In genomic region chr10:127615591-127615990, GRCm38 (mm10) we compare ENCODE assay signal across 9 mouse cellular contexts. TPM values are rescaled to one million over a fixed set of nuclear protein-coding genes. Genes with fewer than 3 reads are reported as not detected.
DNase-seq lines count a peak whose midpoint lies in the region; ATAC-seq and TF ChIP-seq lines count a peak whose summit lies in the region.
"Had no signal": no experiment of that assay in that cellular context is flagged by ENCODE, and none has a peak within 500 bp of the region (broad histone marks: within the 10 kb centered on the region; RNA-seq: fewer than 3 reads in every experiment).

No protein-coding gene starts in this region.

- 49% methylated on average over 3 of the region's 3 CpGs for WGBS in intestine, embryonic 15.5 days
- 58% methylated on average over 3 of the region's 3 CpGs for WGBS in olfactory bulb, adult 2 months

- no peaks in the 10 kb centered on the region for H3K9me3 ChIP-seq in intestine, embryonic 15.5 days

- peak in 1 of 2 experiments; percentile 51 for DNase-seq in layer of hippocampus, adult 2 months (ENCODE audit: low spot score in 2 of 2)
- DNase-seq in layer of hippocampus, postnatal 25 days (ENCODE audit: extremely low spot score in 1 of 2, low spot score in 1 of 2): no peak
- DNase-seq in gastrocnemius, postnatal 10 days: peak; percentile 62
- no peak for DNase-seq in spleen, postnatal 10 days (ENCODE audit: low spot score in 2 of 2)
- DNase-seq in spleen, postnatal 4 days (ENCODE audit: low spot score in 2 of 2): no peak

- peaks cover 10% of the 10 kb centered on the region for H3K36me3 ChIP-seq in intestine, embryonic 15.5 days

- peak overlapping the region; percentile 99 for H3K27ac ChIP-seq in layer of hippocampus, adult 2 months
- peak overlapping the region; percentile 68 for H3K27ac ChIP-seq in brown adipose tissue, adult 24 weeks (replicated peaks; ENCODE audit: low read depth, low read length)
- peak overlapping the region; percentile 76 for H3K27ac ChIP-seq in intestine, embryonic 15.5 days
- H3K27ac ChIP-seq in olfactory bulb, adult 2 months (ENCODE audit: insufficient read depth, low read depth, low read length): peak overlapping the region; percentile 59

- H3K27me3 ChIP-seq in intestine, embryonic 15.5 days (replicated peaks): no peaks in the 10 kb centered on the region
- H3K27me3 ChIP-seq: Patski had no signal

- H3K4me2 ChIP-seq in intestine, embryonic 15.5 days (replicated peaks): peak overlapping the region; percentile 45; the same call in 1 of the 2 replicates

- H3K4me3 ChIP-seq in layer of hippocampus, adult 2 months: no peak overlapping the region
- no peak overlapping the region for H3K4me3 ChIP-seq in brown adipose tissue, adult 24 weeks (ENCODE audit: insufficient read depth, low read depth, low read length)
- no peak overlapping the region for H3K4me3 ChIP-seq in intestine, embryonic 15.5 days (replicated peaks)
- no peak overlapping the region for H3K4me3 ChIP-seq in olfactory bulb, adult 2 months (ENCODE audit: insufficient read depth, low read depth, low read length)

- TF ChIP-seq POLR2A in olfactory bulb, adult 2 months (IDR thresholded peaks at IDR 0.05; ENCODE audit: insufficient read depth, low read depth, low read length): no peak

- ATAC-seq in intestine, embryonic 15.5 days: no peak
- ATAC-seq: Patski had no signal

- no peak for TF ChIP-seq CTCF in layer of hippocampus, adult 2 months (conservative IDR thresholded peaks at IDR 0.05)
- TF ChIP-seq CTCF in olfactory bulb, adult 2 months (IDR thresholded peaks at IDR 0.05; ENCODE audit: insufficient read depth, low read depth, low read length): no peak

- H3K4me1 ChIP-seq in brown adipose tissue, adult 24 weeks (ENCODE audit: control insufficient read depth, insufficient read depth, insufficient read length, low read length): peaks cover 34% of the 10 kb centered on the region
- peaks cover 78% of the 10 kb centered on the region for H3K4me1 ChIP-seq in intestine, embryonic 15.5 days (replicated peaks)
- peaks cover 52% of the 10 kb centered on the region for H3K4me1 ChIP-seq in olfactory bulb, adult 2 months (ENCODE audit: control insufficient read depth, insufficient read depth, low read length)

- H3K9ac ChIP-seq in intestine, embryonic 15.5 days: no peak overlapping the region; the same call in 1 of the 2 replicates

RNA-seq across cellular contexts. Expression of gene Lrp1, which starts 5.4 kb away (rescaled TPM):
- 100 to 1,000 TPM; 288 to 310 TPM for total RNA-seq in layer of hippocampus, adult 2 months (2021)
- total RNA-seq in layer of hippocampus, postnatal 25 days (2021): 100 to 1,000 TPM; 259 to 316 TPM
- polyA plus RNA-seq in brown adipose tissue, adult 24 weeks (2012; ENCODE audit: insufficient read depth, insufficient read length, missing spikeins): 43.8 and 47.2 TPM in 2 replicates
- 100 to 1,000 TPM; 105 to 132 TPM for total RNA-seq in gastrocnemius, postnatal 10 days (2021)
- 67.2 and 77.1 TPM in 2 replicates for polyA plus RNA-seq in intestine, embryonic 15.5 days (2015; fragmentation: Nextera tagmentation; extraction: Ambion mirVana)
- polyA plus RNA-seq in olfactory bulb, adult 2 months (2012; ENCODE audit: insufficient read depth, insufficient read length, low replicate concordance, missing spikeins): 404 and 471 TPM in 2 replicates

RNA-seq across cellular contexts. Expression of gene Stat6, which starts 27.2 kb away (rescaled TPM):
- total RNA-seq in layer of hippocampus, adult 2 months (2021): 1 to 10 TPM; 6.4 to 6.7 TPM
- 1 to 10 TPM; 4.1 to 7.2 TPM for total RNA-seq in layer of hippocampus, postnatal 25 days (2021)
- polyA plus RNA-seq in brown adipose tissue, adult 24 weeks (2012; ENCODE audit: insufficient read depth, insufficient read length, missing spikeins): 24.7 and 28.8 TPM in 2 replicates
- 10 to 100 TPM; 15.8 to 24.4 TPM for total RNA-seq in gastrocnemius, postnatal 10 days (2021)
- polyA plus RNA-seq in intestine, embryonic 15.5 days (2015; fragmentation: Nextera tagmentation; extraction: Ambion mirVana): 37.7 and 39.9 TPM in 2 replicates
- polyA plus RNA-seq in olfactory bulb, adult 2 months (2012; ENCODE audit: insufficient read depth, insufficient read length, low replicate concordance, missing spikeins): not detected in 2 replicates

RNA-seq across cellular contexts. Expression of gene Nemp1, which starts 51.1 kb away (rescaled TPM):
- total RNA-seq in layer of hippocampus, adult 2 months (2021): 1 to 10 TPM; 5.8 to 6.8 TPM
- 1 to 10 TPM; 5.8 TPM for total RNA-seq in layer of hippocampus, postnatal 25 days (2021)
- 1.0 and 2.5 TPM in 2 replicates for polyA plus RNA-seq in brown adipose tissue, adult 24 weeks (2012; ENCODE audit: insufficient read depth, insufficient read length, missing spikeins)
- total RNA-seq in gastrocnemius, postnatal 10 days (2021): 1 to 10 TPM; 2.8 to 5.3 TPM
- 5.7 and 6.9 TPM in 2 replicates for polyA plus RNA-seq in intestine, embryonic 15.5 days (2015; fragmentation: Nextera tagmentation; extraction: Ambion mirVana)
- not detected in 2 replicates for polyA plus RNA-seq in olfactory bulb, adult 2 months (2012; ENCODE audit: insufficient read depth, insufficient read length, low replicate concordance, missing spikeins)

RNA-seq across cellular contexts. Expression of gene Nab2, which starts 52.8 kb away (rescaled TPM):
- total RNA-seq in layer of hippocampus, adult 2 months (2021): 10 to 100 TPM; 44.0 to 44.4 TPM
- total RNA-seq in layer of hippocampus, postnatal 25 days (2021): 10 to 100 TPM; 43.0 to 46.0 TPM
- 4.2 and 6.3 TPM in 2 replicates for polyA plus RNA-seq in brown adipose tissue, adult 24 weeks (2012; ENCODE audit: insufficient read depth, insufficient read length, missing spikeins)
- 10 to 100 TPM in 1 of 2 experiments, 1 to 10 TPM in 1; 7.0 to 13.2 TPM for total RNA-seq in gastrocnemius, postnatal 10 days (2021)
- 8.3 and 8.7 TPM in 2 replicates for polyA plus RNA-seq in intestine, embryonic 15.5 days (2015; fragmentation: Nextera tagmentation; extraction: Ambion mirVana)
- not detected in 2 replicates for polyA plus RNA-seq in olfactory bulb, adult 2 months (2012; ENCODE audit: insufficient read depth, insufficient read length, low replicate concordance, missing spikeins)
